Mouse (Mus musculus) cerebellum, adult 2 months (tissue): ENCODE results near the gene Gm10024.

Experiments used
- CTCF ChIP-seq: fragments of 200-500 bp; IDR thresholded peaks from 2 replicates; pipeline ENCODE4 v1.5.1; 2011; ENCODE audit warnings: low read depth, mild to moderate bottlenecking, control low read depth, low read length, moderate library complexity, borderline replicate concordance; ENCODE audit not compliant: insufficient read depth
- POLR2A ChIP-seq: fragments of 200-500 bp; IDR thresholded peaks from 2 replicates; pipeline ENCODE4 v1.6.1; 2011; ENCODE audit warnings: low read length, control low read depth, borderline replicate concordance; ENCODE audit not compliant: insufficient read depth

- TF ChIP-seq POLR2A (no peak), CTCF (no peak)
Observed at GRCm38 (mm10) chr10:77670710-77671109, 40.5 kb upstream of the Gm10024 start.
